Mouse (Mus musculus) ovary, postnatal 36 days (tissue): ENCODE measurements around the gene Clcn5.

Experiments used
- DNase-seq: peaks from one replicate; pipeline ENCODE4 v3.0.0; 2022; ENCODE audit warnings: low spot score, mixed read lengths

Gene Clcn5

GRCm38 (mm10) chrX:7319089-7319721, at the start of gene Clcn5:
Gene Clcn5 (minus strand): TSS chrX:7319358.
- DNase-seq, result peak; percentile 95

GRCm38 (mm10) chrX:7325455-7325854, 6.3 kb upstream of the Clcn5 start:
- DNase-seq, result no peak

- DNase-seq, result peak; percentile 40
Measured at GRCm38 (mm10) chrX:7322288-7322687, 3.1 kb upstream of the Clcn5 start.

GRCm38 (mm10) chrX:7320571-7320970, 1.4 kb upstream of the Clcn5 start:
- no peak for DNase-seq

- no peak for DNase-seq
Measured at GRCm38 (mm10) chrX:7318551-7319025, 570 bp downstream of the Clcn5 start.

- no peak for DNase-seq
Measured at GRCm38 (mm10) chrX:7315115-7315514, 4.0 kb downstream of the Clcn5 start.

- DNase-seq, result no peak
Measured at GRCm38 (mm10) chrX:7314645-7315044, 4.5 kb downstream of the Clcn5 start.

GRCm38 (mm10) chrX:7308242-7308641, 10.9 kb downstream of the Clcn5 start:
- DNase-seq, result no peak

GRCm38 (mm10) chrX:7306861-7307260, 12.3 kb downstream of the Clcn5 start:
- no peak for DNase-seq

GRCm38 (mm10) chrX:7292981-7293380, 26.2 kb downstream of the Clcn5 start:
- DNase-seq, result no peak

- no peak for DNase-seq
Measured at GRCm38 (mm10) chrX:7292151-7292768, 26.9 kb downstream of the Clcn5 start.

GRCm38 (mm10) chrX:7288976-7289375, 30.2 kb downstream of the Clcn5 start:
- no peak for DNase-seq

GRCm38 (mm10) chrX:7287051-7287734, 32.0 kb downstream of the Clcn5 start:
- DNase-seq, result no peak

GRCm38 (mm10) chrX:7282636-7283035, 36.5 kb downstream of the Clcn5 start:
- no peak for DNase-seq

GRCm38 (mm10) chrX:7279722-7280121, 39.4 kb downstream of the Clcn5 start:
- DNase-seq, result no peak

GRCm38 (mm10) chrX:7276564-7276963, 42.6 kb downstream of the Clcn5 start:
- no peak for DNase-seq

GRCm38 (mm10) chrX:7261149-7261548, 58.0 kb downstream of the Clcn5 start:
- DNase-seq, result no peak

- DNase-seq, result no peak
Measured at GRCm38 (mm10) chrX:7260400-7261113, 58.6 kb downstream of the Clcn5 start.

GRCm38 (mm10) chrX:7259718-7260117, 59.4 kb downstream of the Clcn5 start:
- no peak for DNase-seq

GRCm38 (mm10) chrX:7256022-7256421, 63.1 kb downstream of the Clcn5 start:
- DNase-seq, result no peak

GRCm38 (mm10) chrX:7204099-7204498, 115.1 kb downstream of the Clcn5 start:
- no peak for DNase-seq

GRCm38 (mm10) chrX:7203535-7203934, 115.6 kb downstream of the Clcn5 start:
- DNase-seq, result no peak

- no peak for DNase-seq
Measured at GRCm38 (mm10) chrX:7197833-7198232, 121.3 kb downstream of the Clcn5 start.
